Mouse (Mus musculus): ENCODE results near the gene Mark3.

GRCm38 (mm10) chr12:111648061-111648645, 73.8 kb downstream of the Mark3 start:
- peak; percentile 81 for TF ChIP-seq CTCF (IDR thresholded peaks at IDR 0.05; ENCODE audit: borderline replicate concordance, insufficient read depth, low read depth, low read length)
- no peak for TF ChIP-seq POLR2A (IDR thresholded peaks at IDR 0.05; ENCODE audit: borderline replicate concordance, insufficient read depth, low read length)
